Mouse (Mus musculus) heart, postnatal 36 days (tissue): ENCODE measurements around the gene Pigo. TPM values are rescaled to one million over a fixed set of nuclear protein-coding genes. Genes with fewer than 3 reads are reported as not detected.

Experiments used
- DNase-seq, 2 experiments: peaks; one replicate each; pipeline ENCODE4 v3.0.0; 2021 to 2022
- intact Hi-C: fragments of 180-260 bp; cut with DNase I; formaldehyde crosslinking; loops from one replicate; pipeline ENCODE4 v1.15.1; 2025
- total RNA-seq, 2 experiments: library from RNA; stranded (reverse); gene quantifications; 2 replicates each; pipeline ENCODE4 v1.2.3; 2021

The Pigo gene
- 10 to 100 TPM; 20.1 to 23.2 TPM for total RNA-seq

- DNase-seq, result peak; percentile 92 to 96
- intact Hi-C loops, result loop anchor here (1.0 kb wide), 1 partner anchor 19 kb away; no protein-coding TSS in a partner anchor
Observed at GRCm38 (mm10) chr4:43025084-43025960, at the start of gene Pigo. TSS of gene Pigo (minus strand) at chr4:43025819.

GRCm38 (mm10) chr4:43074923-43075322 lies 49.3 kb upstream of the Pigo start:
- DNase-seq, result no peak
- intact Hi-C loops, result no loop called here

GRCm38 (mm10) chr4:43065471-43065870 lies 39.9 kb upstream of the Pigo start:
- intact Hi-C loops, result no loop called here
- DNase-seq, result no peak

- DNase-seq, result no peak
- intact Hi-C loops, result no loop called here
Observed at GRCm38 (mm10) chr4:43060286-43060685, 34.7 kb upstream of the Pigo start.

- no peak for DNase-seq
Observed at GRCm38 (mm10) chr4:43059697-43060096, 34.1 kb upstream of the Pigo start.

GRCm38 (mm10) chr4:43058753-43059654 lies 33.4 kb upstream of the Pigo start, which contains the start of gene Unc13b:
TSS of gene Unc13b (plus strand) at chr4:43058953.
- intact Hi-C loops, result no loop called here
- peak; percentile 88 to 89 for DNase-seq

More at GRCm38 (mm10) chr4:43059697-43060096, 34.1 kb upstream of the Pigo start:
- intact Hi-C loops, result no loop called here

- intact Hi-C loops, result no loop called here
Observed at GRCm38 (mm10) chr4:43058392-43058752, 32.8 kb upstream of the Pigo start.

GRCm38 (mm10) chr4:43057654-43058053 lies 32.0 kb upstream of the Pigo start:
- no peak for DNase-seq
- intact Hi-C loops, result no loop called here

More at GRCm38 (mm10) chr4:43058392-43058752, 32.8 kb upstream of the Pigo start:
- DNase-seq, result no peak

- intact Hi-C loops, result no loop called here
- peak; percentile 43 to 46 for DNase-seq
Observed at GRCm38 (mm10) chr4:43052627-43053026, 27.0 kb upstream of the Pigo start.

- peak; percentile 63 to 66 for DNase-seq
- intact Hi-C loops, result loop anchor here (1.0 to 2.0 kb wide), 4 partner anchors 68 to 514 kb away; no protein-coding TSS in a partner anchor
Observed at GRCm38 (mm10) chr4:43047231-43047630, 21.6 kb upstream of the Pigo start.

- no peak for DNase-seq
- intact Hi-C loops, result loop anchor here (1.0 to 2.0 kb wide), 4 partner anchors 69 to 514 kb away; no protein-coding TSS in a partner anchor
Observed at GRCm38 (mm10) chr4:43046607-43047006, 21.0 kb upstream of the Pigo start.

GRCm38 (mm10) chr4:43045659-43046302 lies 20.2 kb upstream of the Pigo start, which contains the start of gene Fam214b:
TSS of gene Fam214b (minus strand) at chr4:43046220.
- intact Hi-C loops, result loop anchor here (2.0 kb wide), 2 partner anchors 199 to 515 kb away; no protein-coding TSS in a partner anchor
- DNase-seq, result peak; percentile 97 to 99

GRCm38 (mm10) chr4:43045285-43045658 lies 19.7 kb upstream of the Pigo start:
- intact Hi-C loops, result no loop called here
- DNase-seq, result no peak

- peak; percentile 44 to 52 for DNase-seq
- intact Hi-C loops, result no loop called here
Observed at GRCm38 (mm10) chr4:43044673-43045072, 19.1 kb upstream of the Pigo start.

GRCm38 (mm10) chr4:43043644-43044357 lies 18.2 kb upstream of the Pigo start:
- peak; percentile 57 to 62 for DNase-seq
- intact Hi-C loops, result no loop called here

- no peak for DNase-seq
- intact Hi-C loops, result no loop called here
Observed at GRCm38 (mm10) chr4:43040881-43041547, 15.4 kb upstream of the Pigo start.

- intact Hi-C loops, result no loop called here
Observed at GRCm38 (mm10) chr4:43040114-43040572, 14.5 kb upstream of the Pigo start.

GRCm38 (mm10) chr4:43039609-43040008 lies 14.0 kb upstream of the Pigo start:
- no peak for DNase-seq
- intact Hi-C loops, result no loop called here

More at GRCm38 (mm10) chr4:43040114-43040572, 14.5 kb upstream of the Pigo start:
- DNase-seq, result peak; percentile 91 to 93
